ENCODE assay signal across 22 mouse cellular contexts in genomic region chr6:142743193-142743592, GRCm38 (mm10). TPM values are rescaled to one million over a fixed set of nuclear protein-coding genes. Genes with fewer than 3 reads are reported as not detected.
DNase-seq lines count a peak whose midpoint lies in the region; ATAC-seq lines count a peak whose summit lies in the region.
"Had no signal": no experiment of that assay in that cellular context is flagged by ENCODE, and none has a peak within 500 bp of the region (broad histone marks: within the 10 kb centered on the region; RNA-seq: fewer than 3 reads in every experiment).

No protein-coding gene starts in this region.

- no peak overlapping the region for H3K9ac ChIP-seq in kidney, embryonic 14.5 days (ENCODE audit: low read depth, low read length)
- no peak overlapping the region for H3K9ac ChIP-seq in stomach, embryonic 16.5 days (ENCODE audit: low read length)
- H3K9ac ChIP-seq: embryonic facial prominence, embryonic 13.5 days; embryonic facial prominence, embryonic 15.5 days; forebrain, embryonic 12.5 days had no signal

- H3K4me1 ChIP-seq in kidney, embryonic 14.5 days (ENCODE audit: control insufficient read depth, insufficient read depth, low read length): no peaks in the 10 kb centered on the region
- H3K4me1 ChIP-seq in stomach, embryonic 16.5 days (ENCODE audit: control insufficient read depth, insufficient read depth, low read length): peaks cover 13% of the 10 kb centered on the region; the same call in 1 of the 2 replicates
- H3K4me1 ChIP-seq: embryonic facial prominence, embryonic 13.5 days; embryonic facial prominence, embryonic 15.5 days; forebrain, embryonic 10.5 days; forebrain, embryonic 12.5 days had no signal

- no peaks in the 10 kb centered on the region for H3K27me3 ChIP-seq in kidney, embryonic 14.5 days (ENCODE audit: control insufficient read depth, insufficient read depth, low read length)
- no peaks in the 10 kb centered on the region for H3K27me3 ChIP-seq in stomach, embryonic 16.5 days (ENCODE audit: control insufficient read depth, insufficient read depth, low read length)
- H3K27me3 ChIP-seq: embryonic facial prominence, embryonic 13.5 days; embryonic facial prominence, embryonic 15.5 days; forebrain, embryonic 12.5 days had no signal

- H3K9me3 ChIP-seq in kidney, embryonic 14.5 days (ENCODE audit: control insufficient read depth, low read length): no peaks in the 10 kb centered on the region
- H3K9me3 ChIP-seq in stomach, embryonic 16.5 days (replicated peaks; ENCODE audit: control insufficient read depth, low read length): no peaks in the 10 kb centered on the region
- H3K9me3 ChIP-seq: embryonic facial prominence, embryonic 13.5 days; embryonic facial prominence, embryonic 15.5 days; forebrain, embryonic 12.5 days had no signal

- no peak for DNase-seq in kidney, postnatal 14 days
- DNase-seq in R1 (ENCODE audit: low read depth, low spot score): peak; percentile 23
- no peak for DNase-seq in cerebellum, postnatal 36 days
- DNase-seq: adrenal gland, adult 8-10 months; adrenal gland, postnatal 14 days; adrenal gland, postnatal 36 days; cerebellum, adult 11-12 months; cerebellum, adult 2 months; cerebellum, adult 9-10 months; cerebellum, postnatal 10 days; cerebellum, postnatal 25 days; embryo, embryonic 11 days had no signal

- 67% methylated on average over 4 of the region's 4 CpGs for WGBS in kidney, embryonic 14.5 days
- WGBS in stomach, embryonic 16.5 days: 48% methylated on average over 4 of the region's 4 CpGs

- 0 out of 2 replicates have a peak, but pooled peaks have one; percentile 12 for ATAC-seq in kidney, embryonic 14.5 days (ENCODE audit: low FRiP score, low TSS enrichment)
- peak; percentile 51; the same call in 1 of the 2 replicates for ATAC-seq in stomach, embryonic 16.5 days (ENCODE audit: insufficient read depth, low FRiP score)
- ATAC-seq: activated CD4-positive, CD25-positive, alpha-beta regulatory T cell, adult 4 months; forebrain, embryonic 14.5 days; forebrain, embryonic 16.5 days had no signal

- no peak overlapping the region for H3K4me2 ChIP-seq in kidney, embryonic 14.5 days (replicated peaks; ENCODE audit: low read depth, low read length)
- no peak overlapping the region for H3K4me2 ChIP-seq in stomach, embryonic 16.5 days (ENCODE audit: low read depth, low read length)
- H3K4me2 ChIP-seq: embryonic facial prominence, embryonic 13.5 days; embryonic facial prominence, embryonic 15.5 days; forebrain, embryonic 12.5 days had no signal

- no peak overlapping the region for H3K4me3 ChIP-seq in kidney, embryonic 14.5 days (ENCODE audit: low read length)
- no peak overlapping the region for H3K4me3 ChIP-seq in stomach, embryonic 16.5 days (replicated peaks; ENCODE audit: low read length)
- H3K4me3 ChIP-seq: embryonic facial prominence, embryonic 13.5 days; embryonic facial prominence, embryonic 15.5 days; erythroblast, embryonic 14.5 days; forebrain, embryonic 10.5 days; forebrain, embryonic 12.5 days had no signal

- H3K36me3 ChIP-seq in kidney, embryonic 14.5 days (ENCODE audit: control insufficient read depth, insufficient read depth, low read length): no peaks in the 10 kb centered on the region
- no peaks in the 10 kb centered on the region for H3K36me3 ChIP-seq in stomach, embryonic 16.5 days (ENCODE audit: control insufficient read depth, insufficient read depth, low read length)
- H3K36me3 ChIP-seq: embryonic facial prominence, embryonic 13.5 days; embryonic facial prominence, embryonic 15.5 days; forebrain, embryonic 10.5 days; forebrain, embryonic 12.5 days had no signal

- no peak overlapping the region for H3K27ac ChIP-seq in kidney, embryonic 14.5 days (ENCODE audit: low read depth, low read length)
- no peak overlapping the region for H3K27ac ChIP-seq in stomach, embryonic 16.5 days (ENCODE audit: low read length)
- H3K27ac ChIP-seq: embryonic facial prominence, embryonic 13.5 days; embryonic facial prominence, embryonic 15.5 days; forebrain, embryonic 10.5 days; forebrain, embryonic 12.5 days had no signal

RNA-seq across cellular contexts. Expression of gene Cmas, which starts 13.3 kb away (rescaled TPM):
- polyA plus RNA-seq in kidney, embryonic 14.5 days (2014; fragmentation: Nextera tagmentation; extraction: Ambion mirVana): 81.1 and 85.6 TPM in 2 replicates
- 83.6 and 90.7 TPM in 2 replicates for polyA plus RNA-seq in stomach, embryonic 16.5 days (2015; fragmentation: Nextera tagmentation; extraction: Ambion mirVana)

RNA-seq across cellular contexts. Expression of gene Abcc9, which starts 41.1 kb away (rescaled TPM):
- 6.4 and 7.3 TPM in 2 replicates for polyA plus RNA-seq in kidney, embryonic 14.5 days (2014; fragmentation: Nextera tagmentation; extraction: Ambion mirVana)
- polyA plus RNA-seq in stomach, embryonic 16.5 days (2015; fragmentation: Nextera tagmentation; extraction: Ambion mirVana): 14.7 and 14.9 TPM in 2 replicates
- polyA plus RNA-seq: activated CD4-positive, CD25-positive, alpha-beta regulatory T cell, adult 4 months; erythroblast, embryonic 14.5 days had no signal
